Mouse (Mus musculus): ENCODE data around the gene Csnk1g1. TPM values are rescaled to one million over a fixed set of nuclear protein-coding genes. Genes with fewer than 3 reads are reported as not detected.

Csnk1g1 gene
- polyA plus RNA-seq, 1 experiment from 2014 or later = 8.4 TPM

- Histone ChIP-seq H3K4me2 (ENCODE audit: low read length) (no peak overlapping the region), H3K9ac (ENCODE audit: low read depth, low read length) (no peak overlapping the region), H3K9me3 (replicated peaks; ENCODE audit: low read length) (no peaks in the 10 kb centered on the region), H3K36me3 (ENCODE audit: insufficient read depth, low read length) (peaks cover 19% of the 10 kb centered on the region), H3K4me1 (replicated peaks; ENCODE audit: insufficient read depth, low read length) (0 out of 2 replicates have a peak, but pooled peaks cover 2% of the 10 kb centered on the region), H3K27me3 (ENCODE audit: insufficient read depth, low read length) (no peaks in the 10 kb centered on the region), H3K27ac (no peak overlapping the region), H3K4me3 (replicated peaks; ENCODE audit: low read depth, low read length) (no peak overlapping the region)
- DNase-seq (ENCODE audit: low spot score) (no peak), ATAC-seq (replicated peaks; ENCODE audit: low FRiP score, low read depth) (no peak)
- WGBS = 84% methylated on average over 2 of the region's 2 CpGs
- TF ChIP-seq CTCF (IDR thresholded peaks at IDR 0.05; ENCODE audit: low read depth) = no peak
These were observed 11.7 kb upstream of the Csnk1g1 start for GRCm38 (mm10) chr9:65896977-65897376.

DNA sequence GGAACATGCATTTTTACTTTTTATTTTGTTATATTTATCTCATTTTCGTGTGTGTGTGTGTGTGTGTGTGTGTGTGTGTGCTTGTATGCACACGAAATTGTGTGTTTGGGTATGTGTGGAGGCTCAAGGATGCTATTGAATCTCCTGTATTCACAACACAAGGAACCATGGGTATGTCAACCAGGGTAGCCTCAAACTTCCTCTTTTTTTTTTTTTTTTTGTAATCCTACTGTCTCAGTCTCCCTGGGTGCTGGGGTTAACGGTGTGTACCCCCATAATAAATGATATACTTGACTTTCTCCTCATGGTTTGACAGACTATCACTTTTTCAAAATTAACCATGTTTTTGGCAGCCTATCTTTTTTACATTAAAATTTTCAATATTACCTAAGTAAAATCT is 5.8 kb upstream of the Csnk1g1 start:
- Histone ChIP-seq H3K27ac (no peak overlapping the region), H3K27me3 (ENCODE audit: insufficient read depth, low read length) (no peaks in the 10 kb centered on the region), H3K36me3 (ENCODE audit: insufficient read depth, low read length) (peaks cover 4% of the 10 kb centered on the region), H3K4me1 (replicated peaks; ENCODE audit: insufficient read depth, low read length) (no peaks in the 10 kb centered on the region), H3K4me3 (replicated peaks; ENCODE audit: low read depth, low read length) (no peak overlapping the region), H3K9me3 (replicated peaks; ENCODE audit: low read length) (no peaks in the 10 kb centered on the region), H3K9ac (ENCODE audit: low read depth, low read length) (no peak overlapping the region), H3K4me2 (ENCODE audit: low read length) (no peak overlapping the region)
- ATAC-seq (replicated peaks; ENCODE audit: low FRiP score, low read depth) = no peak
- DNase-seq (ENCODE audit: low spot score) = no peak
- 93% methylated on average over 3 of the region's 3 CpGs for WGBS
- no peak for TF ChIP-seq CTCF (IDR thresholded peaks at IDR 0.05; ENCODE audit: low read depth)

GRCm38 (mm10) chr9:65903419-65903818 is 5.3 kb upstream of the Csnk1g1 start:
- Histone ChIP-seq H3K9ac (ENCODE audit: low read depth, low read length) (no peak overlapping the region), H3K4me2 (ENCODE audit: low read length) (no peak overlapping the region), H3K27me3 (ENCODE audit: insufficient read depth, low read length) (no peaks in the 10 kb centered on the region), H3K9me3 (replicated peaks; ENCODE audit: low read length) (no peaks in the 10 kb centered on the region), H3K27ac (no peak overlapping the region), H3K4me3 (replicated peaks; ENCODE audit: low read depth, low read length) (no peak overlapping the region), H3K4me1 (replicated peaks; ENCODE audit: insufficient read depth, low read length) (no peaks in the 10 kb centered on the region), H3K36me3 (ENCODE audit: insufficient read depth, low read length) (peaks cover 4% of the 10 kb centered on the region)
- peak; percentile 26; the same call in 1 of the 2 replicates for TF ChIP-seq CTCF (IDR thresholded peaks at IDR 0.05; ENCODE audit: low read depth)
- DNase-seq (ENCODE audit: low spot score) (no peak), ATAC-seq (replicated peaks; ENCODE audit: low FRiP score, low read depth) (no peak)

GRCm38 (mm10) chr9:65909301-65909801 is 627 bp downstream of the Csnk1g1 start:
- H3K9me3 ChIP-seq (replicated peaks; ENCODE audit: low read length) = no peaks in the 10 kb centered on the region
- ATAC-seq (replicated peaks; ENCODE audit: low FRiP score, low read depth) (no peak; the same call in 1 of the 2 replicates), DNase-seq (ENCODE audit: low spot score) (peak; percentile 65)
- H3K27me3 ChIP-seq (ENCODE audit: insufficient read depth, low read length) = no peaks in the 10 kb centered on the region
- peak overlapping the region; percentile 81 for H3K9ac ChIP-seq (ENCODE audit: low read depth, low read length)
- WGBS = under 1% methylated on average over 34 of the region's 34 CpGs
- no peaks in the 10 kb centered on the region for H3K4me1 ChIP-seq (replicated peaks; ENCODE audit: insufficient read depth, low read length)
- peak; percentile 37; the same call in 1 of the 2 replicates for TF ChIP-seq CTCF (IDR thresholded peaks at IDR 0.05; ENCODE audit: low read depth)
- H3K4me2 ChIP-seq (ENCODE audit: low read length) = peak overlapping the region; percentile 86
- H3K36me3 ChIP-seq (ENCODE audit: insufficient read depth, low read length) = no peaks in the 10 kb centered on the region
- H3K27ac ChIP-seq = peak overlapping the region; percentile 91
- H3K4me3 ChIP-seq (replicated peaks; ENCODE audit: low read depth, low read length) = peak overlapping the region; percentile 86

DNA sequence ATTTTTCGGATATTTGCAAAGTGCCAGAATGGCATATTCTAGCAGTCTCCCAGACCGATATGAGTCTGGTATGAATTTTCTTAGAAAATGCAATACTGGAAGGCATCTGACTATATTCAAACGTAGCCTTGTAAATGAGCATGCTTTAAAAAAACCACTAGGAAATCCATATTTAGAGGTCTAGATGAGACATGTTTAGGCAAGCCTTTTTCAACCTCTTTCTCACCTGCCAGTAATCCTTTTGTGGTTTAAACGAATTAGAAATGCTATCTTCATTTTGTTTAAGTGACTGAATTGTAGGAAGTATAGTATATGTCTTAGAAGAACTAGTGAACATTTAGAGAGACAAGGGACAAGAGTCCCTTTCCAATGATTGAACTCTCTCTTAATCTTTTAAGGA is 1.1 kb downstream of the Csnk1g1 start:
- DNase-seq (ENCODE audit: low spot score) (no peak), ATAC-seq (replicated peaks; ENCODE audit: low FRiP score, low read depth) (no peak)
- Histone ChIP-seq H3K4me2 (ENCODE audit: low read length) (peak overlapping the region; percentile 86), H3K36me3 (ENCODE audit: insufficient read depth, low read length) (no peaks in the 10 kb centered on the region), H3K4me1 (replicated peaks; ENCODE audit: insufficient read depth, low read length) (no peaks in the 10 kb centered on the region), H3K9ac (ENCODE audit: low read depth, low read length) (peak overlapping the region; percentile 81), H3K4me3 (replicated peaks; ENCODE audit: low read depth, low read length) (peak overlapping the region; percentile 86), H3K27me3 (ENCODE audit: insufficient read depth, low read length) (no peaks in the 10 kb centered on the region), H3K9me3 (replicated peaks; ENCODE audit: low read length) (no peaks in the 10 kb centered on the region), H3K27ac (peak overlapping the region; percentile 91)
- WGBS = 8% methylated on average over 4 of the region's 4 CpGs
- TF ChIP-seq CTCF (IDR thresholded peaks at IDR 0.05; ENCODE audit: low read depth) = no peak

GRCm38 (mm10) chr9:65913976-65914375 is 5.3 kb downstream of the Csnk1g1 start:
- no peak overlapping the region for H3K4me2 ChIP-seq (ENCODE audit: low read length)
- H3K27me3 ChIP-seq (ENCODE audit: insufficient read depth, low read length) = no peaks in the 10 kb centered on the region
- H3K4me3 ChIP-seq (replicated peaks; ENCODE audit: low read depth, low read length) = no peak overlapping the region
- H3K9ac ChIP-seq (ENCODE audit: low read depth, low read length) = no peak overlapping the region
- no peak for DNase-seq (ENCODE audit: low spot score)
- H3K9me3 ChIP-seq (replicated peaks; ENCODE audit: low read length) = no peaks in the 10 kb centered on the region
- H3K4me1 ChIP-seq (replicated peaks; ENCODE audit: insufficient read depth, low read length) = no peaks in the 10 kb centered on the region
- no peak overlapping the region for H3K27ac ChIP-seq
- H3K36me3 ChIP-seq (ENCODE audit: insufficient read depth, low read length) = no peaks in the 10 kb centered on the region
- 68% methylated on average over 2 of the region's 2 CpGs for WGBS
- no peak for ATAC-seq (replicated peaks; ENCODE audit: low FRiP score, low read depth)
- TF ChIP-seq CTCF (IDR thresholded peaks at IDR 0.05; ENCODE audit: low read depth) = no peak

- 91% methylated on average over 1 of the region's 1 CpGs for WGBS
- Histone ChIP-seq H3K4me3 (replicated peaks; ENCODE audit: low read depth, low read length) (no peak overlapping the region), H3K36me3 (ENCODE audit: insufficient read depth, low read length) (no peaks in the 10 kb centered on the region), H3K4me2 (ENCODE audit: low read length) (no peak overlapping the region), H3K4me1 (replicated peaks; ENCODE audit: insufficient read depth, low read length) (no peaks in the 10 kb centered on the region), H3K27me3 (ENCODE audit: insufficient read depth, low read length) (no peaks in the 10 kb centered on the region), H3K9ac (ENCODE audit: low read depth, low read length) (no peak overlapping the region), H3K27ac (no peak overlapping the region), H3K9me3 (replicated peaks; ENCODE audit: low read length) (no peaks in the 10 kb centered on the region)
- TF ChIP-seq CTCF (IDR thresholded peaks at IDR 0.05; ENCODE audit: low read depth) = no peak
- DNase-seq (ENCODE audit: low spot score) (no peak), ATAC-seq (replicated peaks; ENCODE audit: low FRiP score, low read depth) (no peak)
These were observed 8.3 kb downstream of the Csnk1g1 start for GRCm38 (mm10) chr9:65917015-65917414.
